Comparison of ENCODE assay signal across 8 mouse cellular contexts in the genomic region with DNA sequence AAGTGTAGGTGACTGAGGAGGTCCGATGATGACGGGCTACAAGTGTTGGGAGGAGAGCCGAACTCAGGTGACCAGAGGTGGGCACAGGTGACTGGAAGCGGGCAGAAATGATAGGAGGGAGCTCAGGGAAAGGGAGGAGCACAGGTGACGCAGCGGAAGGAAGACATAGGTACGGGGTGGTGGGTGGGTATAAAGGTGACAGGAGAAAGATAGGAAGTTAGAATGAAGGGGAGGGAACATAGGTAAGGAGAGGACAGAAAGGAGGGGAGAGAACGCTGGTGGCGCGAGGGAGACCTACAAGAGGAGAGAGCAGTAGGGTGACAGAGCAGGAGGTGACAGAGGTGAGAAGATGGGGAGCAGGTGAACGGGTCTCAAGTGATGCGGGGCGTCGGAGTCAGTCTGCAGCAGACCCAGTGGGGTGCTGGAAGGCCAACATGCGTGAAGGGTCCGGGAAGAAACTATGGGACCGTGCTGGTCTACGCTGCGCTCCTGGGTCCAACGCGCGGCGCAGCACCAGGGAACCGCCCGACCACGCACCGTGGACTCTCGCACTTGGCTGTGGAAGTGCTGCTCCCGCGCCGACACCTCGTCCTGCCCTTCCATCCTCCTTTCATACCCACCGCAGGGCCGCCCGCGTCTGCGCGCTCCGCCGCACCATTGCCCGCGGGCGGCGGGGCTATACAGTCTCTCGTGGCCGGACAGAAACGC. TPM values are rescaled to one million over a fixed set of nuclear protein-coding genes. Genes with fewer than 3 reads are reported as not detected.
DNase-seq lines count a peak whose midpoint lies in the region; ATAC-seq and TF ChIP-seq lines count a peak whose summit lies in the region.

No protein-coding gene starts in this region.

- peak; percentile 8; the same call in 1 of the 2 replicates for TF ChIP-seq CTCF in thymus, adult 2 months (IDR thresholded peaks at IDR 0.05; ENCODE audit: borderline replicate concordance, control insufficient read depth, extremely low read depth, insufficient read depth, low read length, poor library complexity)

- no peaks in the 10 kb centered on the region for H3K9me3 ChIP-seq in embryonic facial prominence, embryonic 14.5 days (ENCODE audit: control insufficient read depth, low read length)
- no peaks in the 10 kb centered on the region; the same call in 1 of the 2 replicates for H3K9me3 ChIP-seq in limb, embryonic 12.5 days
- no peaks in the 10 kb centered on the region for H3K9me3 ChIP-seq in midbrain, embryonic 12.5 days

- no peak for TF ChIP-seq POLR2A in thymus, adult 2 months (IDR thresholded peaks at IDR 0.05; ENCODE audit: control insufficient read depth, extremely low read depth, insufficient read depth, low read length, poor library complexity)

- peaks cover 10% of the 10 kb centered on the region for H3K4me1 ChIP-seq in thymus, adult 2 months (replicated peaks; ENCODE audit: control insufficient read depth, insufficient read depth, low read length)
- H3K4me1 ChIP-seq in embryonic facial prominence, embryonic 14.5 days (ENCODE audit: control insufficient read depth, insufficient read depth, low read length), result no peaks in the 10 kb centered on the region
- peaks cover 6% of the 10 kb centered on the region for H3K4me1 ChIP-seq in limb, embryonic 12.5 days (replicated peaks)
- peaks cover 14% of the 10 kb centered on the region for H3K4me1 ChIP-seq in midbrain, embryonic 12.5 days

- peak; percentile 72 for ATAC-seq in embryonic facial prominence, embryonic 14.5 days (ENCODE audit: low read depth)
- peak; percentile 46 for ATAC-seq in inflammation-experienced regulatory T-cells, adult 6 months
- ATAC-seq in limb, embryonic 12.5 days (ENCODE audit: insufficient number of reproducible peaks, insufficient read depth, low FRiP score, low TSS enrichment, low read depth), result peak; percentile 85; the same call in 1 of the 2 replicates
- ATAC-seq in midbrain, embryonic 12.5 days (ENCODE audit: low FRiP score, low read depth), result no peak; the same call in 1 of the 2 replicates

- H3K9ac ChIP-seq in embryonic facial prominence, embryonic 14.5 days (ENCODE audit: low read depth, low read length), result peak overlapping the region; percentile 78
- peak overlapping the region; percentile 83 for H3K9ac ChIP-seq in limb, embryonic 12.5 days (replicated peaks)
- peak overlapping the region; percentile 80 for H3K9ac ChIP-seq in midbrain, embryonic 12.5 days (replicated peaks)

- H3K4me3 ChIP-seq in thymus, adult 2 months (ENCODE audit: control insufficient read depth, insufficient read depth, low read length), result peak overlapping the region; percentile 78
- peak overlapping the region; percentile 86 for H3K4me3 ChIP-seq in embryonic facial prominence, embryonic 14.5 days (ENCODE audit: low read depth, low read length)
- peak overlapping the region; percentile 76 for H3K4me3 ChIP-seq in limb, embryonic 12.5 days (replicated peaks)
- peak overlapping the region; percentile 87 for H3K4me3 ChIP-seq in midbrain, embryonic 12.5 days

- no peaks in the 10 kb centered on the region for H3K27me3 ChIP-seq in thymus, adult 2 months (ENCODE audit: control insufficient read depth, insufficient read depth, low read length)
- no peaks in the 10 kb centered on the region for H3K27me3 ChIP-seq in embryonic facial prominence, embryonic 14.5 days (replicated peaks; ENCODE audit: control insufficient read depth, insufficient read depth, low read length)
- H3K27me3 ChIP-seq in limb, embryonic 12.5 days, result peaks cover 11% of the 10 kb centered on the region
- H3K27me3 ChIP-seq in midbrain, embryonic 12.5 days, result peaks cover 7% of the 10 kb centered on the region

- DNase-seq in thymus, adult 2 months, result no peak
- no peak for DNase-seq in thymus, postnatal 4 days
- DNase-seq in embryonic facial prominence, embryonic 14.5 days (ENCODE audit: low spot score), result no peak
- peak; percentile 38 for DNase-seq in urinary bladder, postnatal 14 days (ENCODE audit: low spot score)
- no peak for DNase-seq in adrenal gland, adult (ENCODE audit: inconsistent age in 2 of 2, low spot score in 1 of 2)

- H3K4me2 ChIP-seq in embryonic facial prominence, embryonic 14.5 days (ENCODE audit: low read depth, low read length), result peak overlapping the region; percentile 86
- H3K4me2 ChIP-seq in limb, embryonic 12.5 days, result peak overlapping the region; percentile 92
- peak overlapping the region; percentile 95 for H3K4me2 ChIP-seq in midbrain, embryonic 12.5 days (replicated peaks)

- no peaks in the 10 kb centered on the region for H3K36me3 ChIP-seq in thymus, adult 2 months (ENCODE audit: control insufficient read depth, insufficient read depth, low read length)
- no peaks in the 10 kb centered on the region for H3K36me3 ChIP-seq in embryonic facial prominence, embryonic 14.5 days (ENCODE audit: control insufficient read depth, insufficient read depth, low read length)
- no peaks in the 10 kb centered on the region for H3K36me3 ChIP-seq in limb, embryonic 12.5 days
- H3K36me3 ChIP-seq in midbrain, embryonic 12.5 days, result no peaks in the 10 kb centered on the region

- 5% methylated on average over 47 of the region's 47 CpGs for WGBS in thymus, adult 2 months
- 2% methylated on average over 35 of the region's 47 CpGs for WGBS in embryonic facial prominence, embryonic 14.5 days
- WGBS in limb, embryonic 12.5 days, result 2% methylated on average over 47 of the region's 47 CpGs
- WGBS in midbrain, embryonic 12.5 days, result 1% methylated on average over 47 of the region's 47 CpGs

- no peak overlapping the region for H3K27ac ChIP-seq in thymus, adult 2 months (ENCODE audit: control insufficient read depth, insufficient read depth, low read length)
- H3K27ac ChIP-seq in embryonic facial prominence, embryonic 14.5 days (replicated peaks; ENCODE audit: low read depth, low read length), result peak overlapping the region; percentile 53; the same call in 1 of the 2 replicates
- 0 out of 2 replicates have a peak overlapping the region, but pooled peaks have one; percentile 62 for H3K27ac ChIP-seq in limb, embryonic 12.5 days
- peak overlapping the region; percentile 68; the same call in 1 of the 2 replicates for H3K27ac ChIP-seq in midbrain, embryonic 12.5 days (replicated peaks)

RNA-seq across cellular contexts. Expression of a gene that starts 0.4 kb away (rescaled TPM):
- 1.5 and 1.9 TPM in 2 replicates for polyA plus RNA-seq in thymus, adult 2 months (2012; rRNA removed)
- polyA plus RNA-seq in embryonic facial prominence, embryonic 14.5 days (2014; fragmentation: Nextera tagmentation; extraction: Ambion mirVana), result 12.1 and 15.4 TPM in 2 replicates
- polyA plus RNA-seq in inflammation-experienced regulatory T-cells, adult 6 months (2017; shearing (Covaris generic)), result 1 to 10 TPM in 1 of 3 experiments, under 1 TPM in 2; 0.50 to 1.5 (median 0.85) TPM
- polyA plus RNA-seq in limb, embryonic 12.5 days (2016; fragmentation: Nextera tagmentation; extraction: Ambion mirVana), result 7.6 and 9.1 TPM in 2 replicates
- 17.0 and 20.0 TPM in 2 replicates for polyA plus RNA-seq in midbrain, embryonic 12.5 days (2016; fragmentation: Nextera tagmentation; extraction: Ambion mirVana)

RNA-seq across cellular contexts. Expression of a gene that starts 56.7 kb away (rescaled TPM):
- 7.5 and 7.8 TPM in 2 replicates for polyA plus RNA-seq in thymus, adult 2 months (2012; rRNA removed)
- polyA plus RNA-seq in embryonic facial prominence, embryonic 14.5 days (2014; fragmentation: Nextera tagmentation; extraction: Ambion mirVana), result 17.4 and 28.9 TPM in 2 replicates
- polyA plus RNA-seq in inflammation-experienced regulatory T-cells, adult 6 months (2017; shearing (Covaris generic)), result 10 to 100 TPM in 2 of 3 experiments, 1 to 10 TPM in 1; 7.8 to 14.4 (median 11.4) TPM
- 31.7 and 32.5 TPM in 2 replicates for polyA plus RNA-seq in limb, embryonic 12.5 days (2016; fragmentation: Nextera tagmentation; extraction: Ambion mirVana)
- 27.9 TPM in 2 replicates for polyA plus RNA-seq in midbrain, embryonic 12.5 days (2016; fragmentation: Nextera tagmentation; extraction: Ambion mirVana)
